Mouse (Mus musculus) layer of hippocampus, adult 18-20 months (tissue): ENCODE data around the gene C130026I21Rik. TPM values are rescaled to one million over a fixed set of nuclear protein-coding genes. Genes with fewer than 3 reads are reported as not detected.
"Not testable (repeated sequence)": the region's sequence is repeated elsewhere in the genome, so short reads cannot be mapped to it uniquely, and the experiment has no call there.

Source experiments
- DNase-seq, 2 experiments: peaks; one replicate each; pipeline ENCODE4 v3.0.0; 2022; ENCODE audit warnings: low spot score in 2 of 2
- long read RNA-seq: library from polyadenylated mRNA; stranded (forward); transcript quantifications from one replicate; pipeline ENCODE4 v2.0.0, GENCODE M21; 2021
- total RNA-seq, 2 experiments: library from RNA; stranded (reverse); gene quantifications; 2 replicates each; pipeline ENCODE4 v1.2.3; 2021

Gene C130026I21Rik
- under 1 TPM; 0.50 to 0.86 TPM for total RNA-seq
- long read RNA-seq = 0 reads

DNA sequence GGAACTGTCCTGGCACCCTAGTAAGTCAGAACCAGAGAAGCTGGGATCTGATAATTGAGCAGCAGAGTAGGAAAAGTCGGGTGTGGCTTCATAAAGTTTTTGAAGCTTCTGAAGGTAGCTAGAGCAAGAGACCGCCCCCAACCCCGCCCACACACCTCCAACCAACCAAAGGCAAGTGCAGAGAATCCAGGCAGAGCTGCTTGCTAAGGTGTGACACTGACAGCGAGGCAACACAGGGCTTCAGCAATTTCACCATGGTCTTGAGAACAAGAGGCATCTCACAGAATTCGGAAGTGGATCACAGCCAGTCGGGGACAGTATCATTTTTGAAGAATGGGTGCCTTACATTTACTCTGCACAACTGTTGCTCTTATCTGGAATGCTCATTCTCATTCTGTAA is at the start of gene C130026I21Rik:
C130026I21Rik (minus strand) TSS at position 101 of the 400 bp plus-strand sequence.
- not testable (repeated sequence) for DNase-seq

DNA sequence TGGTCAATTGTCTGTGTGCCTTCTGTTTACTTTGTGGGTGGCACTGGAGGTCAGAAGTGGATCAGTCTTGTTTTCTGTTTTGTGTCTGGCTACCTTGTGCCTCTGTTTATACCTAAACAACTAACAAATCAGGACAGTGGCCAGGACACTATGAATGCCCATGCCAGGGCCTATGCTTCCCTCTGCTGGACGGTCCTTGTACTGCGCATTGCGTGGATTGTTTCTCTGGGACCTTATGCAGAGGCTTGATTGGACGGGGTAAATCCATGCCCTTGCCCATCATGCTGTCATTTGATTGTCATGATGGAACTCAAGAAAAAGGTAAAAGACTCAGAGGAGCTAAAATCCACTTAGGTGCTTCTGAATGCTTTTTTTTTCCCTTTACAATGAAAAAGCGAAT is 16.7 kb upstream of the C130026I21Rik start:
- DNase-seq = peak in 1 of 2 experiments; percentile 53

DNA sequence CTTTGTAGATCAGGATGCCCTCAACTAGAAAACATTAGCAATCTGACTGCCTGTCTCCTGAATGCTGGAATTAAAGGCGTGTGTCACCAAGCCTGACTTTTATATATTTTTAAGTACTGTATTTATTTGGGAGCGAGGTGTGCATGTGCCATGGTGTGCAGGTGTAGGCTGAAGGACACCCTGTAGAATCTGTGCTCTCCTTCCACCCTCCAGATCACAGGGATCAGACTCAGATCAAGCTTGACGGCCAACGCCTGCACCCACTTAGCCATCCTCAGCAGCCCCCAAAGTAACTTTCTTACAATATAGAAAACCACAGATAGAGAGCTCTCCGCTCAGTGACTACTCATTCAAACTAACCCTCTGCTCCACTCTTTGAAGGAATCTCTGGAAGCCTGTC is 6.1 kb upstream of the C130026I21Rik start:
- DNase-seq = not testable (repeated sequence)

DNA sequence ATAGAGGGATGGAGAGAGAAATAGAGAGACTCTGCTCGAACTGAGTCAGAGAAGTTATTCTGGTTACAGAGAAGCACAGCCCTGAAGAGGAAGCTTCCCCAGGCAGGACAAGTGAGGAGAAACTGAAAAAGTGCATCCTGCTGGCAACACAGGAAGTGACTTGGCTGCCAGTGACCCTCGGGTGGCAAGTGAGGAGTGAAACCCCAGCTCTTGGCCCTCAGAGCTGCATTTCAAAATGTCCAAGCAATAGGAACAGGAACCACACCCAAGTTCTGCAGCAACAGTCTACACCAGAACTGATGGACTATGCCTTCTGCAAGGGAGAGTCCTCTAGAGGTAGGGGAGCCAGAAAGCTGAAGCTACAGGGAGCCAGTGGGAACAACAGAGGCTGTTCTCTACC is 11.7 kb downstream of the C130026I21Rik start:
- DNase-seq = not testable (repeated sequence)

DNA sequence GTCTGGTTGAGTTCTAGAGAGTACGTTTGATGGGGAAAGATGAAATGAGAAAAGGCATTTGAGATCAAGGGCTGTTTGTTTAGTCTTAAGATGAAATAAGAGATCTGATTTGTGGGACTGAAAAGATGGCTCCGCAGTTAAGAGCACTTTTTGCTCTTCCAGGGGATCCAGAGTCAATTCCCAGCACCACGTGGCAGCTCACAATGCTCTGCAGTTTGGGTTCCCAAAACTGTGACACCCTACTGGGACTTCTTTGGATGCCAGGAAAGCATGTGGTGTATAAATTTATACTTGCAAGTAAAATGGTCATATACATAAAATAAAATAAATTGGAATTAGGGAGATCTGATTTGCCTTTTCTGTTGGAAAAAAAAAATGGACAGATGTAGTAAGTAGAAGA is 15.1 kb downstream of the C130026I21Rik start:
- not testable (repeated sequence) for DNase-seq

DNA sequence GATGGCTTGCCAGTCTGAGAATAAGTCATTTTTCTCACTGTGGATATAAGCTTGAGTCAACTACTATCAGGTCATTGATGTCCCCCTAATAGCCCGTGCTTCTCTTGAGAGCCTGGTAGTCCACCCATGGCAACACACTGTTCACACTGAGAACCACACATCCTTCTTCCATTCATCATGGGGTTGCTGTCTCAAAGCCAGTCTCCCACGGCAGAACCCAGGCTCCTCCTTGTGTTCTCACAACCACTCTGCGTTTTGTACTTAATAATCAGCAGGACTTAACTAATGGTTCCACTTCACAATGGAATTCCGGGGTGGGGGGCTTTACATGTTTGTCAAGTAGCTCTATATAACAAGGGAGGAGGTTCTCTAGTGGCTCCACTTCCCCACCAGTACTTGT is 19.2 kb downstream of the C130026I21Rik start:
- DNase-seq = not testable (repeated sequence)

DNA sequence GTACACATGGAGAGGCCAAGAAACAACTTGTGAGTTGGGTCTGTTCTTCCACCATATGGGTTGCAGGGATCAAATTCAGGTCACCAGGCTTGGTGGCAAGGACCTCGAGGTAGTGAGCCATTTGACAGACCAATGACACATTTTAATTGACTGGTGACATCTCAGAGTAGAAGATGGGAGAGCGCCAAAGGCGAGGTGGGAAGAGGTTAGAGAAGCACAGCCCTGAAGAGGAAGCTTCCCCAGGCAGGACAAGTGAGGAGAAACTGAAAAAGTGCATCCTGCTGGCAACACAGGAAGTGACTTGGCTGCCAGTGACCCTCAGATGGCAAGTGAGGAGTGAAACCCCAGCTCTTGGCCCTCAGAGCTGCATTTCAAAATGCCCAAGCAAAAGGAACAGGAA is 21.4 kb downstream of the C130026I21Rik start:
- not testable (repeated sequence) for DNase-seq

GRCm38 (mm10) chr1:85246776-85247460 is 23.4 kb downstream of the C130026I21Rik start:
- not testable (repeated sequence) for DNase-seq

- not testable (repeated sequence) for DNase-seq
Measured at GRCm38 (mm10) chr1:85246266-85246665, 24.1 kb downstream of the C130026I21Rik start.

DNA sequence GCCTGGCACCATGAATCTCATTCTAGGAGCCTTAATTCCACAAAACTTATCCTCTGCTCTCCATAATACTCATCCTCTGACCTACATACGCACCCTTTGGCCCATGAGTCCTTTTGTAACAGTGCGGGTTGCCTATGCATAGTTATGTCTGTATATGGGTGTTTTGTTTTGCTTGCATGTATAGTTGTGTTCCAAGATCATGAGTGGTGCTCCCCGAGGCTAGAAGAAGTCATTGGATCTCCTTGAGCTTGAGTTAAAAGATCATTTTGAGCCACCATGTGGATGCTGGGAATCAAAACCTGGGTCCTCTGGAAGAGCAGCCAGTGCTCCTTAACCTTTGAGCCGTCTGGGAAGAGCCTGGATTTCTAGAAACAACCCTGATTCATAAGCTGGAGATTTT is 25.4 kb downstream of the C130026I21Rik start:
- DNase-seq = not testable (repeated sequence)

DNA sequence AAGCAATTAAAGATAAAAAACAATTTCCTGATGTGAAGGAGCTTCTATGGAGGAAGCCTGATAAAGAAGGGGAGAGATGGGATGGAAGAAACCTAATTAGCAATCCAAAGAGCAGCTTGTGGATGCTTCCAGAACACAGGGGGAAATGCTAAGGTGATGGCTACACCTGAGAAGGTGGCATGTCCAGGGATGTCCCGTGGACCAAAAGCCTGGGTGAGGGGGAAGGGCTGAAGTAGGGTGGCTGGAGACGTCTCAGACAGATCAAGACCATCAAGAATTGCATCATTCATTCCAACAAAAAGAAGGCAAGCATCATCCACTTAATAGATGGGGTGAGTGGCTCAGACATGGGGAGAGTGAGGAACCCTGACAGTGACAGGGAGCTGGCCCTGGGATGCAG is 27.3 kb downstream of the C130026I21Rik start:
- DNase-seq = not testable (repeated sequence)

- not testable (repeated sequence) for DNase-seq
Measured at GRCm38 (mm10) chr1:85239018-85239775, 31.2 kb downstream of the C130026I21Rik start.

- not testable (repeated sequence) for DNase-seq
Measured at GRCm38 (mm10) chr1:85206531-85206930, 63.8 kb downstream of the C130026I21Rik start.

GRCm38 (mm10) chr1:85199523-85199922 is 70.8 kb downstream of the C130026I21Rik start:
- DNase-seq = not testable (repeated sequence)

GRCm38 (mm10) chr1:85198647-85199350 is 71.6 kb downstream of the C130026I21Rik start:
- DNase-seq = not testable (repeated sequence)

- DNase-seq = not testable (repeated sequence)
Measured at GRCm38 (mm10) chr1:85196732-85197131, 73.6 kb downstream of the C130026I21Rik start.

DNA sequence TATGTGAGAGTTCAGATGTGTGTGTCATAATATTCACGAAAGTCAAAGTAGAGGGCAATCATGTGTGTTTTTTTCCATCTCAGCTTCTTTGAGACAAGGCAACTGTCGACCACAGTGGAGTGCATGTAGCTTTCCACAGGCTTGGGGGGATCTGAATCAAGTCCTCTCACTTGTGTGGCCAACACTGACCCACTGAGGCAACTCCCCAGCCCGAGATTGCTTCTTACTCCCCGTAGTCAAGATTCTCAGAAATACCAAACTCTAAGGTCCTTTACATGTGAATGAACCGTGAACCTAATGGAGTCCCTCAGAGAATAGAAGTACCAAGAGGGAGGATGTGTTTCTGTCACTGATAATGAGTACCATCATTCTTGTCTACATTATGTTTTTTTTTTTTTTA is 76.6 kb downstream of the C130026I21Rik start:
- not testable (repeated sequence) for DNase-seq

DNA sequence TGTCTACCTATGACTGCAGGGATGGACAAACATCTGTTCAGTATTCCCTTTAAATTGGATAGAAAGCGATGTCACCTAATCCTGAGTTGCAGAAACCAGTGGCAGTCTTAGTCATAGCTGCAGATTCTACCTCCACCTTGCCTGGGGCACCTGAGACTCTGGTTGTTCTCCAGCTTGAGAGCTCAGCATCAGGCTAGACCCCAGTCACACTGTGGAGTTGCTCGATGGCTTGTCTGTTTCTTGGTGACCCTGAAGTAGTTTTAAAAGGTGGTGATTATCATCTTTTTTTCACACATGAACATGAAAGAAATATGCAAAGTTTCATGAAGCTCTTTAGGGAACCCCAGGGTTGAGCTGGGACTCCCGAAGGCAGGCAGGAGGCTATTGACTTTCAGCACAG is 88.4 kb downstream of the C130026I21Rik start:
- not testable (repeated sequence) for DNase-seq

DNA sequence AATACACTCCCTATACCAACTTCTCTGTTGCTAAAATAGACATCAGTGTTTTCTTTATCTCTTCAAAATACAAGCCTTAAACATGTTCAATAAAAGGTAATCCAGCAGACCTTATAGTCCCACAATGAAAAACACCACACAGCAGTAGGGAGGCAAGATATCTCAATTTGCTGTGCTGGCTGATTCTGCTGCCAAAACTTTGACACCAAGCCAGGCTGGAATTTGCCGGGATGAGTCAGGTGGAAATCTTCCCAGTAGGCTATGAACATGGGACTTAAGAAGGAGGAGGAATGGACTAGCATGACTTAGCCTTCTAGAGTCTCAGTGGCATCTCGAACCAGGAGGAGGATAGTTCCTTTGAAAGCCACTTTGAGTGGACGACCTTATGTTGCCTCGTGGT is 91.4 kb downstream of the C130026I21Rik start:
- DNase-seq = not testable (repeated sequence)

- not testable (repeated sequence) for DNase-seq
Measured at GRCm38 (mm10) chr1:85162841-85163240, 107.5 kb downstream of the C130026I21Rik start.

DNA sequence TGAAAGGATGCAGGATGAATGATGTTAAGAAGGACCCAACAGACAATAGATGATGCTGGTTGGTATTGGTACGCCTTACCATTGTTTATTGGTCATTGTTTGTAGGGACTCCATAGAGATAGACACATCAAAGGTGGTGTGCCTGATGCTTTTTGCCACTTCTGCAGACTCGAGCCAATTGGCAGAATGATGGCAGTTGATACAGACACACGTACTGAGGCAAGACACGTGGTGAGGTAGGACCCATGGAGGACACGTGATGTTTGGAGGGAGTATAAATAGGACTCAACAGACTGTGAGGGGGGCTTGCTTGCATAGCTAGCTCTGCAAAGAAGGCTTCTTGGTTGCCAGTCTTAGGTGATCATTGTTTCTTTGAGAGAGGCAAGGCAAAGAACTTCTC is 115.2 kb downstream of the C130026I21Rik start:
- DNase-seq = not testable (repeated sequence)
